Mouse (Mus musculus) embryonic stem cell, embryonic (primary cell): ENCODE data around the gene Tmem211.

Experiments
- CTCF ChIA-PET, 4 experiments: fragments of 300-600 bp in 2 of 4; fragments of 350-600 bp in 2 of 4; sonication (Branson Sonifier 250); formaldehyde crosslinking; loops; one replicate each; lab custom pipeline; 2022; ENCODE audit warnings: inconsistent platforms in 2 of 4; lab: Charles Lee
- POLR2A ChIA-PET, 4 experiments: fragments of 300-600 bp in 2 of 4; fragments of 350-600 bp in 2 of 4; sonication (Branson Sonifier 250); formaldehyde crosslinking; loops; one replicate each; lab custom pipeline; 2022; ENCODE audit warnings: antibody characterized with exemption in 4 of 4, inconsistent platforms in 1 of 4; lab: Charles Lee

Tmem211 gene

GRCm38 (mm10) chr5:113226632-113227102, at the start of gene Tmem211:
Gene Tmem211 (plus strand): TSS chr5:113226909.
- ChIA-PET POLR2A (interaction anchor here (0.5 to 2.0 kb wide), 65 partner anchors 8 to 904 kb away, joined by 3 to 18 read pairs (median 4); partner anchors contain the start of genes Iscu (in 1 of the 4), Sgsm1 (in 1 of the 4) and Ung (in 1 of the 4)), CTCF (interaction anchor here (0.5 to 4.2 kb wide), 141 partner anchors 9 to 804 kb away, joined by 3 to 67 read pairs (median 5); partner anchors contain the start of genes 1700069L16Rik (in 2 of the 4), Sgsm1 (in 2 of the 4) and Selplg (in 1 of the 4))

- CTCF ChIA-PET = interaction anchor here (0.5 to 3.4 kb wide), 62 partner anchors 7 to 763 kb away, joined by 3 to 67 read pairs (median 4); partner anchors contain the start of genes Tmem211 (in 4 of the 4), Sgsm1 (in 2 of the 4) and Ficd (in 1 of the 4)
Measured at GRCm38 (mm10) chr5:113179451-113179842, 47.3 kb upstream of the Tmem211 start.

GRCm38 (mm10) chr5:113179843-113180682, 46.6 kb upstream of the Tmem211 start:
- POLR2A ChIA-PET = interaction anchor here (0.5 to 2.5 kb wide), 32 partner anchors 10 to 636 kb away, joined by 3 to 13 read pairs (median 3); partner anchors contain the start of gene Tmem211 (in 3 of the 4)
- CTCF ChIA-PET = interaction anchor here (0.5 to 3.4 kb wide), 65 partner anchors 8 to 763 kb away, joined by 3 to 67 read pairs (median 4); partner anchors contain the start of genes Tmem211 (in 4 of the 4), Sgsm1 (in 2 of the 4) and Ficd (in 1 of the 4)

More at GRCm38 (mm10) chr5:113179451-113179842, 47.3 kb upstream of the Tmem211 start:
- POLR2A ChIA-PET = interaction anchor here (0.5 to 2.5 kb wide), 24 partner anchors 10 to 636 kb away, joined by 3 to 13 read pairs (median 3); partner anchors contain the start of gene Tmem211 (in 3 of the 4)

DNA sequence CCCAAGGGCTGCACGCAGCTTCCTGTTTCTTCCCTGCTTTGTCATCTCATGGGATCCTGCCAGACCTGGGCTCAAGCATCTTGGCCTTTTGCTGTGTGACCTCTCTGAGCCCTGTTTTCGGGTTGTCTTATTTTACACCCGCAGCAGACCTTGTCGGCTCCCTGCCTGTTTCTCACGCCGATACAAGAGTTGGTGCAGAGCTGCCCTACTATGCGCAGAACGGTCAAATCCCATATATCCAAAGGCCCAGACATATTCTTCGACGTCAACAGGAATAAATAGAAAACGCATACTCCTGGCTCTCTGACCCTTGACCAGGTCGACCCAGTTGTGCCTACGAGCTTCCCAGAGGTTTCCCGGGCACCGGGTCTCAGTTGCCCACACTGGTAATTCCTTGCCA, 46.0 kb upstream of the Tmem211 start:
- CTCF ChIA-PET = interaction anchor here (0.6 to 3.4 kb wide), 46 partner anchors 8 to 762 kb away, joined by 3 to 67 read pairs (median 4); partner anchors contain the start of genes Tmem211 (in 4 of the 4) and Sgsm1 (in 1 of the 4)
- POLR2A ChIA-PET = interaction anchor here in 3 of 4 experiments (0.7 to 2.5 kb wide), 20 partner anchors 13 to 664 kb away, joined by 3 to 13 read pairs (median 4); partner anchors contain the start of gene Tmem211 (in 2 of the 3)

DNA sequence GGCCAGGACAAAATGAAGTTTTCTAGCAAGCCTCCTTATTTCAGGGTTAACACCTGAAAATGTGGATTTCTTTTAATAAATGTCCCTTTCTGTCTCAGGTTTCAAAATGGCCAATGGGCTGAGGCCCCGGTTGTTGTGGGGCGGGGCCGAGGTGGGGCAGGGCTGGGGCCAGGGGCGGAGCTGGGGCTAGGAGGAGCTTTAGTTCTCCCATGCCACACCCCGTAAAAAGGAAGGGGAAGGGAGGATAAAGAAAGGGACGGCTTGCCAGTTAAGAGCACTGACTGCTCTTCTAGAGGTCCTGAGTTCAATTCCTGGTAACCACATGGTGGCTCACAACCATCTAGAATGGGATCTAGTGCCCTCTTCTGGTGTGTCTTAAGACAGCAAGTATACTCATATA, 45.3 kb upstream of the Tmem211 start:
- CTCF ChIA-PET = interaction anchor here (0.6 to 3.4 kb wide), 17 partner anchors 11 to 120 kb away, joined by 3 to 67 read pairs (median 6); partner anchors contain the start of gene Tmem211 (in 4 of the 4)
- POLR2A ChIA-PET = interaction anchor here (0.6 to 2.5 kb wide), 10 partner anchors 16 to 1318 kb away, joined by 3 to 12 read pairs (median 4); partner anchors contain the start of gene Tmem211 (in 2 of the 4)

GRCm38 (mm10) chr5:113190558-113190957, 36.2 kb upstream of the Tmem211 start:
- CTCF ChIA-PET = interaction anchor here in 1 of 4 experiments (2.2 kb wide), 1 partner anchor 16 kb away, joined by 5 read pairs; no protein-coding TSS in a partner anchor

GRCm38 (mm10) chr5:113191901-113192300, 34.8 kb upstream of the Tmem211 start:
- ChIA-PET POLR2A (interaction anchor here in 2 of 4 experiments (1.1 to 1.7 kb wide), 2 partner anchors 13 to 35 kb away, joined by 3 to 5 read pairs; partner anchors contain the start of gene Tmem211 (in 1 of the 2)), CTCF (interaction anchor here in 3 of 4 experiments (0.6 to 2.8 kb wide), 7 partner anchors 12 to 373 kb away, joined by 3 to 13 read pairs (median 5); no protein-coding TSS in a partner anchor)

More at GRCm38 (mm10) chr5:113190558-113190957, 36.2 kb upstream of the Tmem211 start:
- POLR2A ChIA-PET = interaction anchor here in 1 of 4 experiments (0.6 kb wide), 1 partner anchor 320 kb away, joined by 4 read pairs; no protein-coding TSS in a partner anchor

- POLR2A ChIA-PET = interaction anchor here in 2 of 4 experiments (0.6 to 1.7 kb wide), 8 partner anchors 14 to 82 kb away, joined by 3 to 5 read pairs (median 4); partner anchors contain the start of gene Tmem211 (in 1 of the 2)
- CTCF ChIA-PET = interaction anchor here in 2 of 4 experiments (0.5 to 2.8 kb wide), 7 partner anchors 13 to 115 kb away, joined by 4 to 13 read pairs (median 4); partner anchors contain the start of gene Tmem211 (in 1 of the 2)
Measured at GRCm38 (mm10) chr5:113193762-113194161, 32.9 kb upstream of the Tmem211 start.

- CTCF ChIA-PET = interaction anchor here in 1 of 4 experiments (0.7 kb wide), 1 partner anchor 22 kb away, joined by 3 read pairs; no protein-coding TSS in a partner anchor
- POLR2A ChIA-PET = no interaction called here
Measured at GRCm38 (mm10) chr5:113195451-113195850, 31.3 kb upstream of the Tmem211 start.

DNA sequence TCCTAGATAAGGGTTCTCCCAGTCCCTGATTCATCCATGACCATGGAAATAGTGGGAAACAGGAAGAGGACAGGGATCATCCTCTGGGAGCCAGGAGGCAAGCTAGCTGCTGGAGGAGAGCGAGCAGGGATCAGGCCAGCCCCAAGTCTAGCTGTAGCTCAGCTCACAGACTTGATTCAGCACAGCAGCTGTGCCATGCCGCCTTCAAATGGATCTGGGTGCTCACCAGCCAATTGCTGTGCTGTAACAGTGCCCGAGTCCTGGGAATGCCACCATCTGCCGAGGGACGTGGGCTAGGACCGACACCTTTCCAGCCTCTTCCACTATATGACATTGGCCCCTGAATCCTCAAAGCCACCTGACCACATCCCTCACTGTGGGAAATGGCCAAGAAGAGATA, 30.8 kb upstream of the Tmem211 start:
- ChIA-PET POLR2A (no interaction called here), CTCF (interaction anchor here in 1 of 4 experiments (0.7 to 1.7 kb wide), 2 partner anchors 21 to 22 kb away, joined by 3 read pairs; no protein-coding TSS in a partner anchor)

GRCm38 (mm10) chr5:113196916-113197794, 29.6 kb upstream of the Tmem211 start:
- ChIA-PET POLR2A (interaction anchor here in 3 of 4 experiments (0.6 to 2.8 kb wide), 4 partner anchors 11 to 30 kb away, joined by 3 to 9 read pairs (median 5); partner anchors contain the start of gene Tmem211 (in 1 of the 3)), CTCF (interaction anchor here in 2 of 4 experiments (1.2 to 1.7 kb wide), 2 partner anchors 22 to 27 kb away, joined by 3 read pairs; no protein-coding TSS in a partner anchor)

DNA sequence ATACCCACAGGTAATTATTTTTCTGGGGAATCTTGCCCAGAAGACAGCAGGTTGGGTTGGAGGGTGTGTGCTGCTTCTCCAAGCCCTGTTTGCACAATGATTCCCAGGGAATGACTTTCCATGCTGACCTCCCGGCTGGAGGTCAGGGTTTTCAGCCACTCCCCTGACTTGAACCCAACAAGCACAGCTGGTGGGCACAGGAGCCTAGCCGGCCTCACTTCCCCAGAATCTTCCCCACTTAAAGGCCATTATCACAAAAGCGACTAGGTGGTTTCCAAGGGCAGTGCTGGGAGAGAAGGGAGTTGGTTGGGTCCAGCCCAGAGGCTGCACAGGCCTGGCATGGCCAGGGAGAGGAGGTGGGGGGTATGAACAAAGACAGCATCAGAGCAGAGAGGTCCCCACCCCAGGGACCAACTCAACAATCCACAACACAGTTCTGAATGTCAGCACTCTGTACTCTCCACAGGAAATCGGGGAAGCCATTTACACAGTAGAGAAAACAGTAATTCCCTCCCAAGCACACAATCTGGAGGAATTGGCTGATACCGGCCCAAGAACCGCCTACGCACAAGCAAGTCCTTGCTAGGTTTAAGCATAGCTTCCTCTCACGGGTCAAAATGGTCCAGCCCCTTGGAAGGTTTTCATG, 27.5 kb upstream of the Tmem211 start:
- CTCF ChIA-PET = interaction anchor here (0.6 to 1.4 kb wide), 12 partner anchors 19 to 1224 kb away, joined by 3 to 6 read pairs (median 4); partner anchors contain the start of gene Tmem211 (in 1 of the 4)

DNA sequence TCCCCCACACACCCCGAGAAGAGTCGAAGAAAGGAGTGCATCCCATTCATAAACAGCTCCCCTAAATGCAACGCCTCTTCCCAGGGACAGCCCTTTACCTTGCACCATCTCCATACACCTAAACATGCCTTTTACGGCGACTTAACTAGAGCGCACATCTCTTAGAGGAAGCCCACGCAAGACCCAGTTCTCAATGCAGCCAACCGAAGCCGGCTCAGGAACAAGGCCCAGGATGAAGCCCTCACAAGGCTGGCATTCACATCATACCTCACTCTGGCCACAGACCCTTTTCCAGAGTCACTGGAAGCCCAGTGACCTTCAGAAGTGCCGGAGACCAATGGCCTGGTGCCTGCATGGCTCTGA, 27.0 kb upstream of the Tmem211 start:
- ChIA-PET POLR2A (interaction anchor here in 2 of 4 experiments (0.6 to 2.8 kb wide), 9 partner anchors 9 to 623 kb away, joined by 3 to 12 read pairs (median 4); partner anchors contain the start of genes Sez6l (in 1 of the 2) and Tmem211 (in 1 of the 2)), CTCF (interaction anchor here in 3 of 4 experiments (0.5 to 1.4 kb wide), 7 partner anchors 20 to 573 kb away, joined by 3 to 6 read pairs (median 4); partner anchors contain the start of genes Iscu (in 1 of the 3), Sart3 (in 1 of the 3) and Tmem211 (in 1 of the 3))

More for the DNA sequence above, 27.5 kb upstream of the Tmem211 start:
- POLR2A ChIA-PET = interaction anchor here in 2 of 4 experiments (0.6 to 2.8 kb wide), 8 partner anchors 9 to 622 kb away, joined by 3 to 12 read pairs (median 4); partner anchors contain the start of gene Sez6l (in 1 of the 2)

GRCm38 (mm10) chr5:113204193-113204592, 22.5 kb upstream of the Tmem211 start:
- CTCF ChIA-PET = interaction anchor here (0.5 to 1.0 kb wide), 5 partner anchors 22 to 699 kb away, joined by 3 to 5 read pairs (median 3); partner anchors contain the start of gene Tmem211 (in 2 of the 4)
- POLR2A ChIA-PET = interaction anchor here in 2 of 4 experiments (1.1 to 1.3 kb wide), 3 partner anchors 12 to 23 kb away, joined by 3 to 5 read pairs (median 4); partner anchors contain the start of gene Tmem211 (in 2 of the 2)
